Mouse (Mus musculus): ENCODE data around the gene Rab4a.

DNA sequence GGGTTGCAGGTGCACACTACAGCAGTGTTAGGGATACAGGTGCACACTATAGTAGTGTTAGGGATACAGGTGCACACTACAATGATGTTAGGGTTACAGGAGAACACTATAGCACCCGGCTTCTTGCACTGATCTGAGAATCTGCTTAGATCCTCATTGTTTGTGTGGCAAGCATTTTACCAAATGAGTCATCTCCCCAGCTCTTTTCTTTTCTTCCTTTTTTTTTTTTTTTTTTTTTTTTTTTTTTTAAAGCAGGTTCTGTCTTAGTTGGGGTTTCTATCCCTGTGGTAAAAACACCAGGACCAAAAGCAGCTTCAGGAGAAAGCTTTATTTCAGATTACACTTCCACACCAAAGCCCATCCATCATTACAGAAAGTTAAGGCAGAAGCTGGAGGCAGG lies 2.1 kb upstream of the Rab4a start:
- TF ChIP-seq CTCF (IDR thresholded peaks at IDR 0.05; ENCODE audit: borderline replicate concordance, extremely low read depth, insufficient read depth, insufficient read length) (no peak), POLR2A (IDR thresholded peaks at IDR 0.05; ENCODE audit: borderline replicate concordance, extremely low read depth, insufficient read depth, insufficient read length, poor library complexity, severe bottlenecking) (no peak)

Data from brain, embryonic 14.5 days (tissue).